Mouse (Mus musculus): Measurements from ENCODE around the gene Serpinb6a. TPM values are rescaled to one million over a fixed set of nuclear protein-coding genes. Genes with fewer than 3 reads are reported as not detected.

Serpinb6a gene
- polyA plus RNA-seq (2014; fragmentation: Illumina TruSeq; extraction: RNeasy Lipid Tissue Mini Kit (QIAGEN cat#74804); ENCODE audit: low read depth, low replicate concordance), result 28.9 TPM

DNA sequence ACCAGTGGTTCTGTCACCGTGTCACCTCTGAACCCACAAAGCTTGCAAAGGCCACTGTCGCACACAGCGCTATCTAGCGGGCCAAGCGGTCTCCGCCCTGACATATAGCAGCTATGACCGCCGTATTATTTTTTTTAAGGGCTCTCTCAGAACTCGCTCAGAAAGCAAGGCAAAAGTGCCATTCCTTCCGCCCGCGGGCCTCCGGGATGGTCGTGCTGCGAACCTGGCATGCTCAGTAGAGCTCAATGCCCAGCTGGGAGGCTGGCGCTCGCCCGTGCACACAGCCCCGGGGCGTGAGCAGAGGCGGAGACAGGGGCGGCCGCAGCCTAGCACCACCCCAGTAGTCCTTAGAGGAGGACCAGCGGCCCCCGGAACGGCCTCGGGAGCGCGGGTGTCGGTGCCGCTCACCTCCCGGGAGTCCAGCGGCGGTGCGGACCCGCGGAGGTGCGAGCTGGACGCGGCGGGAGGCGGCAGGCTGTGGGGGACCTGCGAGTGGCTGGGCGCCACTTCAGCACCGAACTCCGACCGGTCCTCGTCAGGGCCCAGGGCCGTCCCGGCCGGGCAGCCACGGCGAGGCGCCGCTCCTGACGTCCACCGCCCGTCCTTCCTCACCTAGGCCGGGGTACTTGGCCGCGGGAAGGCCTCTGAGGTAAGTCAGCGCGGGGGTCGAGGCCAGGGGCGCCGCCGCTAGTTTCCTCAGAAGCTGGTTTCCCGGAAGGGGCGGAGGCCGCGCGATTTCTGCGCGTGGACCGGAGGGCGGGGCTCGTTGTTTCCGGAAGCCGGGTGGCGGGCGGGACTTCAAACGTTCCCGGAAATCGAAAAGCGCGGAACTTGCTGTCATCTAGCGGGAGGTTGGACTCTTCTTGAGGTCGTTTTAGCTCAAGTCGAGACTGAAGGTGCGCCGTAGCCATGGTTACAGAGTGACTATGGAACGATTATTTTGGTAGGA is at the start of gene Serpinb6a, which contains the start of gene Ripk1:
Gene Serpinb6a (minus strand): TSS at position 737 of the 949 bp plus-strand sequence.
Gene Ripk1 (plus strand): TSS at position 306 of the 949 bp plus-strand sequence.

DNA sequence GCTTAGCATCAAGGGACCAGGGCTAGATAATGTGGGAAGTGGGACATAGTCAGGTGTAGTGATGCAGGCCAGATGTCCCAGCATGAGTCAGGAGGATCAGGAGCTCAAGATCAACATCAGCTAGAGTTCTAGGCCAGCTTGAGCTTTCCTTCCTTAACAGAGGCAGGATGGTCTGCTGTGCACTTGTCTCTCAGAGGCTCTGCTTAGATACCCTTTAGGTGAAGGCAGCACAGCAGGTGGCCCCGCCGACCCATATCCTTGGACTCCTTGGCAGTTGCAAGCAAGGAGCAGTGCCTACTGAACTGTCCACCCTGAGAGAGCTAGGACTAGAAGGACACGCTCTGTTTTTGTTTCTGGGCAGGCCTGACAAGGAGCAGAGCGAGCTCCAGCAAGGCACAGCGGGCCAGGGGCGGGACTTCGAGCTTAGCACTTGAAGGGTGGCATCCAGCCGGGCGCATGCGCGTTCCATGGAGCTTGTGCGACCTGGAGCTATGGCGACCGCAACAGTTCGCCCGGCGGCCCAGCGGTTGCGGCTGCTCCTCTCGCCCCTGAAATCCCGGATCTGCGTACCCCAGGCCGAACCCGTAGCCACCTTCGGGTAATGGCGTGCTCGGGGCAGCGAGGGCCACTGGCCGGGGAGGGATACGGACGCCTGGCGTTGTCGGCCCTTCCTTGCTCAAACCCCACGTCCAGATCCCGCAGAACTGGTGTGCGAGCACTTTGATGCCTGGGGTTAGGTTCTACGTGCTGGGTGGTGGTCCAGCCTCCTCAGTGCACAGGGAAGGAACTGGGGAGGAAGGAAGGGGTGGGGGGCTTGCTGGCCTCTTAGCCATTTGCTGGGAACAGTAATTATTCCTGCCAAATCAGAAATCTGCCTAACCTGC is 34.8 kb upstream of the Serpinb6a start, which contains the start of gene Bphl:
Gene Bphl (plus strand): TSS at position 426 of the 884 bp plus-strand sequence.

DNA sequence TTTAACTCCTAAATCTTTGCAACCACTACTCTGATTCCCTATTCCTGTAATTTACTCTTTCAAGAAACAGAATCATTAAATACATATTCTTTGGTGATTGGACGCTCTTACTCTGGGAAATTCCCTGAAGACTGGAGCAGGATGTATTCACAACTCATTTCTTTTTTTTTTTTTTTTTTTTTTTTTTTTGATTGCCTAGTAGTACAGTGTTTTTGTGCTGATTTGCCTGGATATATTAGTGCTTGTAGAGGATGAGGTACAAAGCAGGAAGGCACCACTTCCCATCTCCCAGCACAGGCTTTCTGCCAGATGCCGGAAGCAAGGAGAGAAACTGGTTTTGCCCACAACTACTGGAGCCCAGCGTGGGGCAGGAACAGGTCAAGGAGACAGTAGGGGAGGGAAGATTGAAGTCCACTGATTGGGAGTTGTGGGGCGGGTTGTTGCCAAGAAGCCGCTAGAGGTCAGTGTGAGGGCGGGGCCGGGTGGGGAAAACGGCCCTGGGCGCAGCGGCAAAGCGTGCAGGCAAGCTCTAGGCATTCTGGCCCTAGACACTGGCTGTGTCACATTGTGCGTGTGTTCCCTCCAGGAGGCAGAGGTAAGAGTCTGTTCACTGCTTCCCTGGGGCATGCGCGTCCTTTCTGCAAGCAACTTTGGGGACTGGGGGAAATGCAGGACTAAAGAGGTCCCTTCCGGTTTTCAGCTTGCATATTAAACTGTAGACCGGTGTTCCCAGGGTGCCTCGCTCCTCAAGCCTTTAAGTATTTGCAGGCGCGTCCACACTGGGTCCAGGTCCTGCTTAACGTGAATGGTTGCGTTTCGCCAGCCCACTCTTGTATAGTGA is 38.2 kb downstream of the Serpinb6a start, which contains the start of gene Nqo2:
Gene Nqo2 (plus strand): TSS at position 482 of the 841 bp plus-strand sequence.

DNA sequence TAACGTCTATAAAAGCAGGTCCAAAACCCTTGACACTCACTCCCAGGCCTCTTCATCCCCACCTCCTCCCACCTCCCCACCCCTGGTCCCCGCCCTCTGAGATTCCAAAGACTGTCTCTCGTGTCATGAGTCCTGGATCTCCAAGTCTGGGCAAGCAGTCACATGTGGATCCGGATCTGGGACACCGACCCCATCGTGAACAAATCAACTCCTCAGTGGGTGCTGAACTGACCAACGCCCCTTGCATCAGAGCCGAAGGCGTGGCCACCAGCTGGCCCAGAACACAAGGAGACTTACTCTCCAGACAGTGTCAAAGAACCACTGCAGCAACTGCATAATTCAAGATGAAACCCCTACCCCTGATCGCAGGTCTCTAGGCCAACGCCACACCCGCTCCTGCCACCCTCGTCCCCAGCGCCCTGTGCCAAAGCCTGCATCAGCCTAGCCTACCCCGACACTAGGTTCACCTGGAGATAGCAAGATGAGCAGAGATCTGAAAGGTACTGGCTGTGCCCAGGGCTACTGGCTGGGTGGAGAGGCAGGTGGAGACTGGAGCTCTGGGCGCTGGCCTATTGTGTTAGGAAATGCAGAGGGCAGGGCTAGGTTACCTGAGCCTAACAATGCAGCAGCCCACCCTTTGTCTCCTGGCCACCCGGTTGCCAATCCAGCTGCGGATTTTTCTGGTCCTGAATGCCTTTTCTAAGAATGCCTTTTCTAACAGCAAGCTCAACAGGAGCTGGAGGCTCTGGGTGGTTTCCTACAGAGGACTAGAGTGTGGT is 97.2 kb downstream of the Serpinb6a start, which contains the start of gene Serpinb6c:
Gene Serpinb6c (minus strand): TSS at position 533 of the 779 bp plus-strand sequence.

Other genes starting within 250 kb of the Serpinb6a start
- not detected for gene Serpinb6e, start 159.4 kb downstream of the Serpinb6a start, polyA plus RNA-seq (2014; fragmentation: Illumina TruSeq; extraction: RNeasy Lipid Tissue Mini Kit (QIAGEN cat#74804); ENCODE audit: low read depth, low replicate concordance)
- gene Serpinb6c, start 97.1 kb downstream of the Serpinb6a start, polyA plus RNA-seq (2014; fragmentation: Illumina TruSeq; extraction: RNeasy Lipid Tissue Mini Kit (QIAGEN cat#74804); ENCODE audit: low read depth, low replicate concordance), result not detected
- 200 TPM for gene Nqo2, start 38.1 kb downstream of the Serpinb6a start, polyA plus RNA-seq (2014; fragmentation: Illumina TruSeq; extraction: RNeasy Lipid Tissue Mini Kit (QIAGEN cat#74804); ENCODE audit: low read depth, low replicate concordance)
- 24.3 TPM for gene Ripk1, start 431 bp downstream of the Serpinb6a start, polyA plus RNA-seq (2014; fragmentation: Illumina TruSeq; extraction: RNeasy Lipid Tissue Mini Kit (QIAGEN cat#74804); ENCODE audit: low read depth, low replicate concordance)
- gene Bphl, start 34.8 kb upstream of the Serpinb6a start, polyA plus RNA-seq (2014; fragmentation: Illumina TruSeq; extraction: RNeasy Lipid Tissue Mini Kit (QIAGEN cat#74804); ENCODE audit: low read depth, low replicate concordance), result 225 TPM
- gene Tubb2a, start 75.2 kb upstream of the Serpinb6a start, polyA plus RNA-seq (2014; fragmentation: Illumina TruSeq; extraction: RNeasy Lipid Tissue Mini Kit (QIAGEN cat#74804); ENCODE audit: low read depth, low replicate concordance), result 19.4 TPM
- gene Tubb2b, start 127.7 kb upstream of the Serpinb6a start, polyA plus RNA-seq (2014; fragmentation: Illumina TruSeq; extraction: RNeasy Lipid Tissue Mini Kit (QIAGEN cat#74804); ENCODE audit: low read depth, low replicate concordance), result not detected
- 8.2 TPM for gene Psmg4, start 160.2 kb upstream of the Serpinb6a start, polyA plus RNA-seq (2014; fragmentation: Illumina TruSeq; extraction: RNeasy Lipid Tissue Mini Kit (QIAGEN cat#74804); ENCODE audit: low read depth, low replicate concordance)